Mouse (Mus musculus): ENCODE measurements around the gene Slx1b.
A peak's percentile ranks its signal among the peaks of the same experiment; 100 is the strongest.
"Not testable (repeated sequence)": the region's sequence is repeated elsewhere in the genome, so short reads cannot be mapped to it uniquely, and the experiment has no call there.

The Slx1b gene

GRCm38 (mm10) chr7:126702861-126703756 lies 7.5 kb upstream of the Slx1b start:
- DNase-seq (ENCODE audit: low spot score) = no peak

- peak; percentile 44 for DNase-seq (ENCODE audit: low spot score)
These were observed 6.8 kb upstream of the Slx1b start for GRCm38 (mm10) chr7:126702358-126702757.

DNA sequence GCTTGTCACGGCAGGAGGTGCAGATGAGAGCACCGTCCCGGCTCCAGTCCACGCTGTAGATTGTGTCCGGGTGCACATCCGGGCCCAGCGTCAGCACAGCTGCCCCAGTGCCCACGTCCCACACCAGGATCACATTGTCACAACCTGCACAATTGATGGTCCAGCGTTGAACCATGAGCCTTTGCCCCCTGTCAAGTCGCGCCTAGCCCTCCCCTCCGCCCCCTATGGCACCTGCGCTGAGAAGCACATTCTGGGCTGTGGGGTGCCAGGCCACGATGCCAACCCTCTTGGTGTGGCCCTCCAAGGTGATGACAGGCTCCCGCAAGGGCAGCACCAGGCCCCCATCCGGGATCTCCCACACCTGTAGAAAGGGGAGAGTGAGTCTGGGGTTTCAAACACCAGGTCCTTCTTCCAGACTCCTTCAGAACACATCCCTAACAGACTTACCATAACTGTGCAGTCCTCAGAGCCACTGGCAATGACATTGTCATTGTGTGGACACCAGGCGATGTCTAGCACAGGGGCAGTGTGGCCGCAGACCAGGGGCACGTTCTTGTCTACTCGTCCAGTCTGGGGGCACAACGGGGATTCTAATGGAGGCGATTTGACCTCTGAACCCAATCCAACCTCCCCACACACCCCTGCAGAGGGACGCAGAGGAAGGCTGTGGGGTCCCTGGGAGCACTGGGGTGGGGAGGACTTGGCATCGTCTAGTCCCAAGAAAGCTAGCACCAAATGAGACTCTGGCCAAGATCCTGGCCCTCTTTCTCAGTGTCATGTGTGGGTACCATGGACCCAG lies 6.2 kb upstream of the Slx1b start:
- DNase-seq (ENCODE audit: low spot score) = no peak

DNA sequence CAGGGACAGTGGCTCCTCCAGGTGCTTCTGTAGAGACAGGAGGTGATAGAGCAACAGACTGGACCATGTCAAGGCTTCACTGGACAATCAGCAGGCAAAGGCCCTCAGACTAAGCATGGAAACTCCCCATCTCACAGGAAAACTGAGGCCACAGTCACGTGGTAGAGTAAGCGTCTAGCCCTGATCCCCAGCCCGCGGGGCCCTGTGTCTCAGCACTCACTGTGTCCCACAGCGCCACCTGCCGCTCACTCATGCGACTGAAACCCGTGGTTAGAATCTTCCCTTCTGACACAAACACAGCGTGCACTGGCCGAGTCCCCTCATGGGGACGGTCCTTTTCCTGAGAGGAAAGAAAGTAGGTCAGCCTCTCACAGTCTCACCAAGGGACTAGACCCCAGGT lies 5.5 kb upstream of the Slx1b start:
- DNase-seq (ENCODE audit: low spot score) = peak; percentile 95

- DNase-seq (ENCODE audit: low spot score) = no peak
These were observed 4.8 kb upstream of the Slx1b start for GRCm38 (mm10) chr7:126700063-126701015.

- no peak for DNase-seq (ENCODE audit: low spot score)
These were observed 2.3 kb upstream of the Slx1b start for GRCm38 (mm10) chr7:126697838-126698237.

DNA sequence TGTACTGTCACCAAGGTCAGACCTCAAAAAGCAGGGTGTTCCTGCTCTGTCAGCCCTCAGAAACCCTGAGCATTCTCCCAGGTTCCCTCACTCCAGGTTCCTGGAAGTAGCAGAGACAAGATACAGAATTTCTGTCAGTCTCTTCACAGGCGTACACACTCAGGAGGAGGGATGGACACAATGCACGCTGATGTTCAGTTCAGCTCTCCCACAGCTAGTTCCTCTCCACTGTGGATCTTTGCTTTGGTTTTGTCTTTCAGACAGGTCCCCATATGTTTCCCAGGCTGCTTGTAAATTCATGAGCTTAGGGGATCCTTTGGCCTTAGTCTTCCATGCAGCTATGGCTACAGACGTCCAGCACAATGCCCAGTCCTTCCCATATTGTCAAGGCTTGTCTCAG lies 1.3 kb upstream of the Slx1b start:
- DNase-seq (ENCODE audit: low spot score) = no peak

DNA sequence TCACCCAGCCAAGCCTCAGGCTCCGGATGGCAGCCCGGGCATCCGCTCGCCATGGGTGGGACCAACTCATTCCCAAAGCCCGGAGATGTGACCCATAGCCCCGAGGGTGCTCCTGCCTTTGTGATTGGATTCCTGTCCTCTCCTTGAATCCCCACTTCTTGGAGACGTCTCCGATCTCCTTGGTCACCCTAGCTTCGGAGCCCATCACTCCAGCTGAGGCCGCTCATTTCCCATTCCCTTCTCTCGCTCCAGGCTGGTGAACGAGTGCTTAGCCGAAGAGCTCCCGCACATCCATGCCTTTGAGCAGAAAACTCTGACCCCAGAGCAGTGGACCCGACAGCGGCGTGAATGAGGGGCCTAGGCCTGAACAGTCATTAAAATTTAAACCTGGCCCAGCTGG lies 719 bp upstream of the Slx1b start:
- DNase-seq (ENCODE audit: low spot score) = no peak

DNA sequence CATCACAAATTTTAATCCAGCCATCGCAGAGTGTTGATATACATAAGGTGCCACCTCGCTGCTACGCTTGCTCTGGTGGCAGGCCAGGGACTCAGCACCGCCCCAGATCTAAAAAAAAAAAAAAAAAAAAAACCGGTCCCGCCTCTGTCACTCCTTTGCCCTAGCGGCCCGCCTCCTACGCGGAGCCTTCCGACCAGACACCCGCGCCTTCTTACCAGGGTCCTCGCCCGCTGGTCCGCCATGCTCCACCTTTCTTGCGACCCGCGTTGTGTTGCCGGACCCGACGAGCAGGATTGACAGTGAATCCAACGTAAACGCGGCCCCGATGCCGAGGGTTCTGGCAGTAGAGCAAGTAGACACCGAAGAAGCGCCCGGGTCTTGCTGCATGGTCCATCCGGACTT lies 373 bp downstream of the Slx1b start, which contains the start of gene Bola2:
TSS of gene Bola2 (plus strand) at position 192 of the 402 bp plus-strand sequence.
- peak; percentile 35 for DNase-seq (ENCODE audit: low spot score)

DNA sequence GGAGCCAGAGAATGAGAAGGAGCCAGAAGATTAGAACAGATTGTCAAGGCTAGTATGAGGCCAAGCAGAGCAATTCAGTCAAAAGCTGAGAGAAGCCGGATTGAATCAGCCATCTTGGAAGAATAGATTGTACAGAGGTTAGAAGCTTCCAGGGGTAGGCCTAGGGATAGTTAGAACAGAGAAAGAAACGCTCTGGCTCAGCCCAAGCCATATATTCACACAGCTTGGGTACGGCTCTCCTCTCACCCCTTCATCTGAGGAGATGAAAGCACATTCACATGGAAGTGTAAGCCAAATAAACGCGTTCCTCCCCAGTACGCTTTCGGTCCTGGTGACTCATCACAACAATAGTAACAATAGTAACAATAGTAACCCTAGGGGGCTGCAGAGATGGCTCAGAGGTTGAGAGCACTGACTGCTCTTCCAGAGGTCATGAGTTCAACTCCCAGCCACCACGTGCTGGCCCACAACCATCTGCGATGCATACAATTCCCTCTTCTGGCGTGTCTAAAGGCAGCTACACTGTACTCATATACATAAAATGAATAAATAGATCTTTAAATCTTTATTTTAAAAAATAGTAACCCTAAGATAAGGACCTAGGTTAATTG lies 1.0 kb downstream of the Slx1b start:
- DNase-seq (ENCODE audit: low spot score) = no peak

DNA sequence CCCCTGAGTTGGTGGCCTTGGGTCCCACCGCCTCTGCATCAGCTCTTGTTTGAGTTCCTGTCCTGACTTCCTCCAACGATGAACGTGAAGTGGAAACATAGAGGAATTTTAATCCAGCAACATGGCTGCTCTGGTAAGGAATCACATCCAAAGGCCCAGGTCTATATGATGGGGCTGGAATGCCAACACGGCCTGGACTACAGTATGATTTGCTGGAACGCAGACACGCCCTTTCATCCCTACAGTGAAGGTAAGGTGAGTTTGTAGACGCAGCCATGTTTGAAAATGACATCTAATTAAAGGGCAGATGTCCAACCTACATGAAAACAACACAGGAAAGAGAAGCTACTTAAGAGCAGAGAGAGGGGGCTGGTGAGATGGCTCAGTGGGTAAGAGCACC lies 1.8 kb downstream of the Slx1b start:
- no peak for DNase-seq (ENCODE audit: low spot score)

- DNase-seq (ENCODE audit: low spot score) = peak; percentile 91
These were observed 2.3 kb downstream of the Slx1b start for GRCm38 (mm10) chr7:126693256-126693655.

DNA sequence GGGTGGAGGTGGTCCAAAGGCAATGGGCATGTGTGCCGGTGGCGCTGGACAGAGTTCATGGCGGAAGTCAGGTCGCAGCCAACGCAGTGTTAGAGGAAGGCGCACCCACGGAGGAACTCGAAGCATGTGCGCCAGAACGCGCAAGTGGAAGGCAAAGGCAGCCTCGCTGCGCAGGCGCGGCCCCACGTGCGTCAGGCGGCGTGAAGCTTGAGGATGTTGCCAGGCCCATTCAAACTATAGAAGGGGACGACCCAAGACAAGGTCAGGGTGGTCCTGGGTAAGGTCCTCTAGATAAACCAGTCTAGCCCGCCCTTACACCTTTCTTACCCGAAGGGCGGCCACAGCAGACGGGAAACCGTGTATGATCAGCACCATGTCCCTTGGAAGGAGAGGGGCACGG lies 3.2 kb downstream of the Slx1b start:
- no peak for DNase-seq (ENCODE audit: low spot score)

DNA sequence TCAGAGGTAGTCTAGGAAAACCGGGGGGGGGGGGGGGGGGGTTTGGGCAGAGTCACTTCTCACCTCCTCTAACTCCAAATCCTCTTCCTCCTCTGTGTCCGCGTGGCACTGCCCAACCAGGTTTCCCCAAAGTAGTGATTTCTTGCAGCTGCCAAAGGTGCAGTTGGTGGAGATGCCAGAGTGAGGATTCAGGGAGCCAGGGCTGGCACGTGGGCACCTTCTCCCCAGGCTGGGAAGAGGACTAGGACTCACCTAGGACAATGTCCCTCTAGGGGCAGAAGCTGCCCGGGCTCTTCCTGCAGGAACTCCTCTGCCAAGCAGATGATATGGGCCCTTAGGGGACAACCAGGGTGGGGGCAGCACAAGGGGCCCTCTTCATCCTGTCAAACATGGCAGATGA lies 3.9 kb downstream of the Slx1b start:
- no peak for DNase-seq (ENCODE audit: low spot score)

GRCm38 (mm10) chr7:126690737-126691136 lies 4.8 kb downstream of the Slx1b start:
- no peak for DNase-seq (ENCODE audit: low spot score)

DNA sequence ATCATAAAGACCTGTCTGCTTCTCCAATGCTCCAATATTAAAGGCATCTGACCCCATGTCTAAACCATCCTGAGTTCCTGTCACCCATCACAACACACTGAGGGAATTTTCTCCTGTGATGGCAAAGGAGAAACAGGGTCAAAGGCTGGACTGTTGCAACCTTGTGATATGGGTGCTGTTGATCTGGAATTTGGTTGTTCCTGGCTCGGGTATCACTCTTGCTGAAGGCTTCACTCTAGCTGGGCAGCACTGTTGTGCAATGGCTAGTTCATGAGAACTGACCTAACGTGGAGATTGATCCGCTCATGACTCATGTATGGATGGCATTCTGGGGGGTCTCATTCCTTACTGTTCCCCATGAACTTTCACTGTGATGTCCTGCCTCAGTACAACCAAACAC lies 6.6 kb downstream of the Slx1b start:
- no peak for DNase-seq (ENCODE audit: low spot score)

DNA sequence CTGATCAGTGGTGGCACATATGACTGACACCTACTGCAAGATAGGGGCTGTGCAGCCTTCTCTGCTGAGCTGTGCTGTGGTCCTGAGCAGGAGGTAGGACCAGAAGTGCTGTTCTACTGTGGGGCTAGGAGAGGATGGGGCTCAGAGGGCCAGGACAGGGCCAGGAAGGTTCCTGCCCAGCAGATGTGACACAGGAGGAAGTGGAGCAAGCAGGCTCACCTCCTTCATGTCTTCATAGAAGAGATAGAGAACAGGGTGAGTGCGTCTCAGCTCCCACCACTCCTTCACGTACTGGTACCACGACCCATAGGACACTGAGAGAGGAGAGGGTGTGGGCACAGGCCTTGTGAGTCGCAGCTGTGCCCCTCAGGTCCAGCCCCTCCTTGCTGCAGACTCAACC lies 7.4 kb downstream of the Slx1b start:
- not testable (repeated sequence) for DNase-seq (ENCODE audit: low spot score)

GRCm38 (mm10) chr7:126681221-126681620 lies 14.4 kb downstream of the Slx1b start:
- DNase-seq (ENCODE audit: low spot score) = no peak

- DNase-seq (ENCODE audit: low spot score) = no peak
These were observed 15.9 kb downstream of the Slx1b start for GRCm38 (mm10) chr7:126679683-126680082.

GRCm38 (mm10) chr7:126678545-126679341 lies 16.8 kb downstream of the Slx1b start:
- no peak for DNase-seq (ENCODE audit: low spot score)

Data from layer of hippocampus, adult 11-12 months (tissue).